Comparison of ENCODE assay signal across 16 mouse cellular contexts in the genomic region with DNA sequence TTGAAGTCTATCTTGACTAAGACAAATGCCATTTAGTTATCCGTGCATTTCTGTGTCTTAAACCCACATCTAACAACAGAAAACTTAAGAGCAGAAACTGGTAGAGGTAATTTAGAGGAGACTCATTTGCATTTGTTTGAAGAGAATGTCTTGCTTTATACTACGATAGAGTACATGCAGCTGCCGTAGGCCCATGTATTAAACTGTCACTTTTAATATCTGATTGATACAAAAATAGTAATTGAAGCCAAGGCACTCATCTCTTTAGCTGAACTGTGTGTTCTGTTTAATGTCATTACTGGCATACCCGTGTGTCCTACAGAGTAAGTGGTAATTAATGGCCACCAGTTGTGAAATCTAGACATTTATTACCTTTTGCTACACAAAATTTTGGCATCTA.
DNase-seq lines count a peak whose midpoint lies in the region; ATAC-seq and TF ChIP-seq lines count a peak whose summit lies in the region.
"Had no signal": no experiment of that assay in that cellular context is flagged by ENCODE, and none has a peak within 500 bp of the region (broad histone marks: within the 10 kb centered on the region; RNA-seq: fewer than 3 reads in every experiment).

No protein-coding gene starts in this region.

- no peaks in the 10 kb centered on the region for H3K9me3 ChIP-seq in forebrain, embryonic 14.5 days (replicated peaks; ENCODE audit: control insufficient read depth, low read length)
- no peaks in the 10 kb centered on the region for H3K9me3 ChIP-seq in forebrain, embryonic 10.5 days
- H3K9me3 ChIP-seq in kidney, postnatal 0 days (replicated peaks; ENCODE audit: low read length), result no peaks in the 10 kb centered on the region
- H3K9me3 ChIP-seq: embryonic facial prominence, embryonic 10.5 days; embryonic facial prominence, embryonic 12.5 days; forebrain, embryonic 15.5 days had no signal

- 66% methylated on average over 4 of the region's 4 CpGs for WGBS in forebrain, embryonic 14.5 days
- 90% methylated on average over 4 of the region's 4 CpGs for WGBS in forebrain, embryonic 10.5 days
- WGBS in kidney, postnatal 0 days, result 42% methylated on average over 4 of the region's 4 CpGs

- H3K4me3 ChIP-seq in forebrain, embryonic 14.5 days (ENCODE audit: low read depth, low read length), result no peak overlapping the region
- no peak overlapping the region for H3K4me3 ChIP-seq in forebrain, embryonic 10.5 days
- H3K4me3 ChIP-seq in kidney, postnatal 0 days (replicated peaks; ENCODE audit: low read depth, low read length), result no peak overlapping the region
- H3K4me3 ChIP-seq: embryonic facial prominence, embryonic 10.5 days; embryonic facial prominence, embryonic 12.5 days; forebrain, embryonic 15.5 days had no signal

- no peaks in the 10 kb centered on the region for H3K4me1 ChIP-seq in forebrain, embryonic 14.5 days (ENCODE audit: control insufficient read depth, insufficient read depth, low read length)
- H3K4me1 ChIP-seq in forebrain, embryonic 10.5 days, result no peaks in the 10 kb centered on the region
- no peaks in the 10 kb centered on the region for H3K4me1 ChIP-seq in kidney, postnatal 0 days (replicated peaks; ENCODE audit: insufficient read depth, low read length)
- H3K4me1 ChIP-seq: embryonic facial prominence, embryonic 10.5 days; embryonic facial prominence, embryonic 12.5 days; forebrain, embryonic 15.5 days had no signal

- no peak overlapping the region for H3K4me2 ChIP-seq in forebrain, embryonic 14.5 days (ENCODE audit: low read length)
- H3K4me2 ChIP-seq in kidney, postnatal 0 days (ENCODE audit: low read length), result no peak overlapping the region
- H3K4me2 ChIP-seq: embryonic facial prominence, embryonic 12.5 days; forebrain, embryonic 15.5 days had no signal

- ATAC-seq in forebrain, embryonic 14.5 days, result peak; percentile 54; the same call in 1 of the 2 replicates
- ATAC-seq in kidney, postnatal 0 days (replicated peaks; ENCODE audit: low FRiP score, low read depth), result no peak
- ATAC-seq: forebrain, embryonic 15.5 days had no signal

- no peak overlapping the region for H3K27ac ChIP-seq in forebrain, embryonic 14.5 days (ENCODE audit: low read depth, low read length)
- no peak overlapping the region for H3K27ac ChIP-seq in forebrain, embryonic 10.5 days
- H3K27ac ChIP-seq in kidney, postnatal 0 days, result no peak overlapping the region
- H3K27ac ChIP-seq: embryonic facial prominence, embryonic 10.5 days; embryonic facial prominence, embryonic 12.5 days; forebrain, embryonic 15.5 days had no signal

- no peaks in the 10 kb centered on the region for H3K36me3 ChIP-seq in forebrain, embryonic 14.5 days (ENCODE audit: control insufficient read depth, insufficient read depth, low read length)
- H3K36me3 ChIP-seq in forebrain, embryonic 10.5 days (replicated peaks), result no peaks in the 10 kb centered on the region
- H3K36me3 ChIP-seq in kidney, postnatal 0 days (ENCODE audit: insufficient read depth, low read length), result no peaks in the 10 kb centered on the region
- H3K36me3 ChIP-seq: embryonic facial prominence, embryonic 10.5 days; embryonic facial prominence, embryonic 12.5 days; forebrain, embryonic 15.5 days had no signal

- H3K9ac ChIP-seq in forebrain, embryonic 14.5 days (ENCODE audit: low read length), result no peak overlapping the region
- no peak overlapping the region for H3K9ac ChIP-seq in kidney, postnatal 0 days (ENCODE audit: low read depth, low read length)
- H3K9ac ChIP-seq: embryonic facial prominence, embryonic 12.5 days; forebrain, embryonic 15.5 days had no signal

- H3K27me3 ChIP-seq in forebrain, embryonic 14.5 days (replicated peaks; ENCODE audit: control insufficient read depth, insufficient read depth, low read length), result no peaks in the 10 kb centered on the region
- H3K27me3 ChIP-seq in forebrain, embryonic 10.5 days (ENCODE audit: poor library complexity, severe bottlenecking), result no peaks in the 10 kb centered on the region
- H3K27me3 ChIP-seq in kidney, postnatal 0 days (ENCODE audit: insufficient read depth, low read length), result no peaks in the 10 kb centered on the region
- H3K27me3 ChIP-seq: embryonic facial prominence, embryonic 12.5 days; forebrain, embryonic 15.5 days had no signal

- no peak for TF ChIP-seq CTCF in kidney, postnatal 0 days (IDR thresholded peaks at IDR 0.05; ENCODE audit: low read depth)

- DNase-seq in forebrain, embryonic 14.5 days (ENCODE audit: low spot score), result peak; percentile 11
- no peak for DNase-seq in forebrain, embryonic 10.5 days (ENCODE audit: extremely low spot score, low spot score)
- peak; percentile 68 for DNase-seq in kidney, postnatal 0 days (ENCODE audit: low spot score)
- no peak for DNase-seq in kidney, postnatal 10 days
- no peak for DNase-seq in right cerebral cortex, postnatal 25 days
- DNase-seq: adrenal gland, adult 2 months; adrenal gland, postnatal 10 days; adrenal gland, postnatal 25 days; cerebellum, adult 11-12 months; cerebellum, adult 2 months; cerebellum, adult 9-10 months; cerebellum, postnatal 10 days; cerebellum, postnatal 25 days had no signal

Comparison
In these comparisons a context has a peak if more than half of its experiments do, and no peak if none do; other contexts are left out.
1. DNase-seq: peak in forebrain, embryonic 14.5 days (single experiment) and kidney, postnatal 0 days (single experiment); none in forebrain, embryonic 10.5 days (single experiment), kidney, postnatal 10 days (single experiment) and right cerebral cortex, postnatal 25 days (single experiment).